Mouse (Mus musculus) midbrain, embryonic 16.5 days (tissue): ENCODE data around the gene Apex2. TPM values are rescaled to one million over a fixed set of nuclear protein-coding genes. Genes with fewer than 3 reads are reported as not detected.

Experiments used
- ATAC-seq: fragments of 200-750 bp; cut with Nextera tagmentation; 2 replicates; pipeline ENCODE4 v1.8.0; 2017; ENCODE audit warnings: moderate TSS enrichment
- H3K27ac ChIP-seq: fragments of 300-500 bp; sonication (generic); 2 replicates; pipeline ENCODE4 v1.5.1; 2014; ENCODE audit warnings: mild to moderate bottlenecking, low read length, mixed read lengths
- H3K27me3 ChIP-seq: fragments of 300-500 bp; sonication (generic); 2 replicates; pipeline ENCODE4 v1.6.1; 2014; ENCODE audit warnings: low read depth, low read length, mixed read lengths; ENCODE audit not compliant: control insufficient read depth, insufficient read depth
- H3K36me3 ChIP-seq: fragments of 300-500 bp; sonication (generic); 2 replicates; pipeline ENCODE4 v1.6.1; 2014; ENCODE audit warnings: mild to moderate bottlenecking, low read length, moderate library complexity, mixed read lengths; ENCODE audit not compliant: control insufficient read depth, insufficient read depth
- H3K4me1 ChIP-seq: fragments of 300-500 bp; sonication (generic); 2 replicates; pipeline ENCODE4 v1.6.1; 2014; ENCODE audit warnings: mild to moderate bottlenecking, low read length, mixed read lengths; ENCODE audit not compliant: control insufficient read depth, insufficient read depth
- H3K4me2 ChIP-seq: fragments of 300-500 bp; sonication (generic); 2 replicates; pipeline ENCODE4 v1.6.1; 2014; ENCODE audit warnings: mild to moderate bottlenecking, low read length, mixed read lengths
- H3K4me3 ChIP-seq: fragments of 300-500 bp; sonication (generic); 2 replicates; pipeline ENCODE4 v1.5.1; 2014; ENCODE audit warnings: low read depth, mild to moderate bottlenecking, low read length, moderate library complexity, mixed read lengths
- H3K9ac ChIP-seq: fragments of 300-500 bp; sonication (generic); 2 replicates; pipeline ENCODE4 v1.6.1; 2014; ENCODE audit warnings: low read depth, low read length, mixed read lengths
- H3K9me3 ChIP-seq: fragments of 300-500 bp; sonication (generic); replicated peaks from 2 replicates; pipeline ENCODE4 v1.6.1; 2014; ENCODE audit warnings: mild to moderate bottlenecking, low read length, mixed read lengths; ENCODE audit not compliant: control insufficient read depth, poor library complexity, severe bottlenecking
- WGBS: fragments of 180-500 bp; shearing (Covaris S2); extraction: QIAGEN DNeasy Blood & Tissue Kit; methylation state at CpG from one replicate; pipeline ENCODE4 v1.1.7; 2014; 5-methylcytosine and 5-hydroxymethylcytosine counted together
- polyA plus RNA-seq: library from polyadenylated mRNA; unstranded; fragments of >200 nt; fragmentation: Nextera tagmentation; extraction: Ambion mirVana; gene quantifications from 2 replicates; pipeline ENCODE4 v1.2.1, GENCODE M21; 2015

The Apex2 gene
- polyA plus RNA-seq, 1 experiment from 2014 or later = 17.6 TPM

DNA sequence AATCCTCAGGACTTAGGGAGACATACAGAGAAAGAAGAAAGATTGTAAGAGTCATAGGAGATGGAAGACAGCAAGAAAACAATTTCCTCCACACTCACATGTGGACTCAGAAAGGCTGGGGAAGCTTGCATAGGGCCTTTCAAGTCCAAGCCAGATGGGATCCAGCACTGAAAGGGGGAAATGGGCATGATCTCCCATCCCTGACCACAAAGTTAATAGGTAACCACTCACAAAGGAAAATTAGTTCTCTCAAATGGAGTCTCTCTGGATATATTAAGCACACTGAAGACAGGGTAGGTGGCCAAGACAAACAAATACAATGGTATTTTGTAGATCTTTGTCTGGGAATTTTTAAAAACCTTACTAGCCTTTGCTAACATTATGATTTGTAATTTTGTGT is 7.7 kb downstream of the Apex2 start:
- ATAC-seq = no peak
- H3K4me3 ChIP-seq = no peak overlapping the region
- H3K36me3 ChIP-seq = peaks cover 13% of the 10 kb centered on the region
- H3K4me1 ChIP-seq = peaks cover 2% of the 10 kb centered on the region; the same call in 1 of the 2 replicates
- no peak overlapping the region for H3K9ac ChIP-seq
- no peak overlapping the region for H3K27ac ChIP-seq
- H3K27me3 ChIP-seq = no peaks in the 10 kb centered on the region
- H3K4me2 ChIP-seq = no peak overlapping the region
- no peaks in the 10 kb centered on the region for H3K9me3 ChIP-seq

DNA sequence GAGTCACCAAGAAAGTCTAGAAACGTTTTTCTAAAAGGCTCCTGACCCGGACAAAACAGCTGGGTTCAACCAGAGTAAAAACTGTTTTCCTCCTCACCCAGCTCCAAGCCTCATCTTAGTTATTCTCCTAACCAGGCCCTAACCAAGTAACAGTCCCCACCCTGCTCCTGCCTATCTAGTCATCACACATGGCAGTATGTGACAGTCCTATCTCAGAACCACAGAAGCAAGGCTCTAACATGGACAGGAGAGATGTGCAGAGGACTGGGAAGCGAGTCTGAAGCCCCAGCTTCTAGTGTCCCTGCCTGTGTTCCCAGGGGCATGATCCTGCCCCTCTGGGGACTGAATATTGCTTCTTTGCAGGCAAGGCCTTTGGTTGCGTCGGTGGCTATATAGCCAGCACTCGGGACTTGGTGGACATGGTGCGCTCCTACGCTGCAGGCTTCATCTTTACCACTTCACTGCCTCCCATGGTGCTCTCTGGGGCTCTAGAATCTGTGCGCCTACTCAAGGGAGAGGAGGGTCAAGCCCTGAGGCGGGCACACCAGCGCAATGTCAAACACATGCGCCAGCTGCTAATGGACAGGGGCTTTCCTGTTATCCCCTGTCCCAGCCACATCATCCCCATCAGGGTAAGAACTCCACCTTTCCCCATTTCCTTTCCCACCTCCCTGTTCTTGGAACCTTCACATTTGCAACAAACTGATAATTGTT is 24.9 kb downstream of the Apex2 start:
- no peak overlapping the region for H3K4me2 ChIP-seq
- no peak overlapping the region for H3K4me3 ChIP-seq
- H3K9me3 ChIP-seq = no peaks in the 10 kb centered on the region
- no peaks in the 10 kb centered on the region for H3K4me1 ChIP-seq
- H3K9ac ChIP-seq = no peak overlapping the region
- no peak for ATAC-seq
- 89% methylated on average over 12 of the region's 12 CpGs for WGBS
- no peaks in the 10 kb centered on the region for H3K27me3 ChIP-seq
- H3K36me3 ChIP-seq = no peaks in the 10 kb centered on the region
- H3K27ac ChIP-seq = no peak overlapping the region

DNA sequence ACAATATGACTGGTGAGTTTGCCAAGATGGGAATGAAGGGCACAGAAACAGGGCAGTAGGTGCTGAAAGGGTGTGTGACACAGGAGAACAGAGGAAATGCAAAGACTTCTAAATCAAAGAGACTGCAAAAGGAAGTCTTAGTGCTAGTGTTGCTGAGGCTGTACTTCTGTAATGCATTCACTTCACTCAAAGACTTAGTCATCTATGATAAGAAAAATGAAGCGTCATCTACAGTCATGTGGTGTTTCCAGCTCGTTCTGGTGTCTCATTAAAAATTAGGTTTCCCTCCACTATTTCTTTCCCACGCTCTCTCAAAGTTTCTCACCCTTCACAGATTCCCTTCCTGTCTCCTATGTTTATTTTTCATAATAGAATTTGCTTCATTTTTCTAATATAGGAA is 35.6 kb downstream of the Apex2 start:
- Histone ChIP-seq H3K4me2 (no peak overlapping the region), H3K27ac (no peak overlapping the region), H3K9ac (no peak overlapping the region), H3K27me3 (no peaks in the 10 kb centered on the region), H3K4me1 (no peaks in the 10 kb centered on the region), H3K4me3 (no peak overlapping the region), H3K36me3 (peaks cover 2% of the 10 kb centered on the region; the same call in 1 of the 2 replicates), H3K9me3 (no peaks in the 10 kb centered on the region)
- WGBS = 88% methylated on average over 3 of the region's 3 CpGs
- no peak for ATAC-seq

DNA sequence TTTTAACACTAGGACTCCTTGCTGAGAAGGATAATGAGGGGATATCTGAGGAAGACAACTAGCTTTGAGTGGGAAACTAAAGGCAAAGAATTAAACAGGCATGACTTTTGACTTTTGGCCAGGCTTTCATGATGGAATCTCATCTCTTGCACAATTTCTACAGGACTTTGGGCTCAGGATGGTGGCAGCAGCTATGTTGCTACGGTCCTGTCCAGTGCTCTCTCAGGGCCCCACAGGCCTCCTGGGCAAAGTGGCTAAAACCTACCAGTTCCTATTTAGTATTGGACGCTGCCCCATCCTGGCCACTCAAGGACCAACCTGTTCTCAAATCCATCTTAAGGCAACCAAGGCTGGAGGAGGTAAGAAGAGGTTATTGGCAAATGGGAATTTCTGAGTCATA is 37.7 kb downstream of the Apex2 start:
- H3K4me1 ChIP-seq = no peaks in the 10 kb centered on the region
- H3K4me3 ChIP-seq = no peak overlapping the region
- H3K9ac ChIP-seq = no peak overlapping the region
- no peaks in the 10 kb centered on the region for H3K9me3 ChIP-seq
- ATAC-seq = no peak
- no peak overlapping the region for H3K27ac ChIP-seq
- H3K36me3 ChIP-seq = peaks cover 2% of the 10 kb centered on the region; the same call in 1 of the 2 replicates
- no peaks in the 10 kb centered on the region for H3K27me3 ChIP-seq
- no peak overlapping the region for H3K4me2 ChIP-seq
- 90% methylated on average over 2 of the region's 2 CpGs for WGBS

DNA sequence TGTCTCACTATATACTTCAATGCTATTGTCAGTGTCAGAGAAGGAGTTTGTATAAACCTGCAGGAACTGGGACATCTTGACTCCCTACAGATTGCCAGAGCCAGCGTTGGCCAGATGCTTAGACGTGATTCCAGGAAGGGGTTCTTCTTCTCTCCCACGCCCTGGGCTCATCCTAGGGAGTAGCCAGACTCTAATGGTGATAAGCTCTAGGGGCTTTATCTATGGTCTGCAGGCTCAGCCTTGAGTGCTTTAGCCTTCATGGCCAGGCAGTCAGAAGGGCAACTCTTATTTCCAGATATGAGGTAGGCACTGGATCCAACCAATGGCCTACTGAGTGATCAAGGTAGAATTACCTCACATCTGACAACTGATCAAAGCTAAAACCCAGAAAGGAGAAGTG is 40.0 kb downstream of the Apex2 start:
- peaks cover 2% of the 10 kb centered on the region; the same call in 1 of the 2 replicates for H3K36me3 ChIP-seq
- no peak for ATAC-seq
- WGBS = 86% methylated on average over 3 of the region's 3 CpGs
- no peaks in the 10 kb centered on the region for H3K4me1 ChIP-seq
- H3K9me3 ChIP-seq = no peaks in the 10 kb centered on the region
- H3K9ac ChIP-seq = no peak overlapping the region
- H3K4me3 ChIP-seq = no peak overlapping the region
- H3K4me2 ChIP-seq = no peak overlapping the region
- no peaks in the 10 kb centered on the region for H3K27me3 ChIP-seq
- H3K27ac ChIP-seq = no peak overlapping the region

DNA sequence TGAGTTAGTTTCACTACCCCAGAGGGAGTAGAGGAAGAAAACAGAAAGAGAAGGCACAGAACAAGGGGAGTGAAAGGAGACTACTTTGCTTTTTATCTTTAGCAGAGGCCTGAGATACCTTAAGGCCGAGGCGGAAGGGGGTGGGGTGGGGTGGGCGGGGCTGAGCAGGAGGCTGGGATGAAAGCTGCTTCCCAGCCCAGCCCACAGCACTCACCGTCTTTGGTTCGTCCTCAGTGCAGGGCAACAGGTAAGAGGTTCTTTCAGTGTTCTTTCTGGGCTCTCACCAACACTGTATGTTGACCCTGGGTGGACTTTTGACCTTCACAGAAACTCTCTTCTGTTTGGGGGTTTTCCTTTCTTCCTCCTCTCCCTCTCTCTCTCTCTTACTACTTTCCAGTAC is 42.4 kb downstream of the Apex2 start, which contains the start of gene Alas2:
Gene Alas2 (plus strand): TSS at position 137 of the 400 bp plus-strand sequence.
- Histone ChIP-seq H3K9ac (no peak within 1 kb of the TSS), H3K36me3 (peaks cover 2% of the 10 kb centered on the region; the same call in 1 of the 2 replicates), H3K4me2 (no peak within 1 kb of the TSS), H3K27ac (no peak within 1 kb of the TSS), H3K27me3 (no peaks in the 10 kb centered on the region), H3K4me3 (no peak within 1 kb of the TSS), H3K4me1 (no peaks in the 10 kb centered on the region), H3K9me3 (no peaks in the 10 kb centered on the region)
- no peak for ATAC-seq
- WGBS = 64% methylated on average over 5 of the region's 5 CpGs

DNA sequence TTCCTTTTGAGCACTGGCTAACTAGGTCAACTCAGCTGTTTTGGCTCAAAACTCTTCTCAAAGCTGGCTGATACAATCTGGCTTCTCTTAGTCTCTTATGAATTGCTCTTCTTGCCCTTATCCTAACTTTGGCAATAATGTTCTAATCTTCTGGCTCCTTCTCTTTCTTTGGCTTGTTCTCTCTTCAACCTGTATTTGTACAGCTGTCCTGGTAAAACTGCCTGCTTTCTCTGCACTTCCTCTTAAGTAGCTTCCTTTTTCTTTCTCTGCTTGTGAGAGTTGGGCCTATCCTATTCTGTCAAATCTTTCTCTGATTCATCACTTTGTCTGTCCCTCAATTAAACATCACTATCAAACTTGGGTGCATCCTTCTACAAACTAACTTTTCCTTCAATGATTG is 48.0 kb downstream of the Apex2 start:
- H3K36me3 ChIP-seq = no peaks in the 10 kb centered on the region
- H3K27me3 ChIP-seq = no peaks in the 10 kb centered on the region
- ATAC-seq = no peak
- no peak overlapping the region for H3K9ac ChIP-seq
- no peak overlapping the region for H3K4me3 ChIP-seq
- H3K9me3 ChIP-seq = no peaks in the 10 kb centered on the region
- H3K4me1 ChIP-seq = no peaks in the 10 kb centered on the region
- no peak overlapping the region for H3K27ac ChIP-seq
- no peak overlapping the region for H3K4me2 ChIP-seq

DNA sequence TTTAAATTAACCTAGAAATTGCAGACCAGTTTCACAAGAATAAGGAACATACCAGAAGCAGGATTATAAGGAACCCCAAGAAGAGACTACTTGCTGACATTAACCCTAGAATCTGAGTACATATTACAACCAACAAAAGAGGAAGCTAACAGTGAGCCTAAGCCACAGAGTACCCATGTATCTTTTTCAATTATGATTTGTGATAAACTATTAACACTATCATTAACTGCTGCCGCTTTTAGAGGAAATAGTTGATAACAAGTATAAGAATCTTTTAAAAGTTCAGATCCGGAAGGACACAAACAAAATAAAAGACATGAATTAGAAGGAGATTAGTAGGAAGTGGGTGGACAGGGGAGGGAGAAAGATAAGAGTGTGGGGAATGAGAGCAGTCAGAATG is 49.6 kb downstream of the Apex2 start:
- H3K9me3 ChIP-seq = no peaks in the 10 kb centered on the region
- H3K4me3 ChIP-seq = no peak overlapping the region
- no peak overlapping the region for H3K9ac ChIP-seq
- no peaks in the 10 kb centered on the region for H3K36me3 ChIP-seq
- H3K27me3 ChIP-seq = no peaks in the 10 kb centered on the region
- no peaks in the 10 kb centered on the region for H3K4me1 ChIP-seq
- H3K27ac ChIP-seq = no peak overlapping the region
- no peak overlapping the region for H3K4me2 ChIP-seq
- WGBS = 94% methylated on average over 2 of the region's 2 CpGs
- ATAC-seq = no peak

DNA sequence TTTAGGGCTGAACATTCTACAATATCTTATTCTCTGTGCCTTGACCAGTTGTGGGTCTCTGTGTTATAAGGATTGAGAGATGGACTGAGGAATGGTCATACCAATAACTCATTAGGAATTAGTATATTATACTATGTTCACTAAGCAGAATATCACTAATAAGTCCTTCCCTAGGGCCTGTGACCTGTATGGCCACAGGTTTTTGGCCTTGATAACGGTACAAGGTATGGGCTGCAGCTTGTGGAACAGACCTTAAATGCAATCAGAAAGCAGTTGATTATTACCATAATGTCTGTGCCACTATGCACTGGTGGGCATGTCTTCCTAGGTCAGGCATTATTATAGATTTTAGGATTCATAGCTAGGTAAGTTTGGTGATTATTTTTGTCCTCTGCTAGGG is 73.2 kb downstream of the Apex2 start:
- Histone ChIP-seq H3K27me3 (no peaks in the 10 kb centered on the region), H3K4me2 (no peak overlapping the region), H3K9me3 (no peaks in the 10 kb centered on the region), H3K36me3 (no peaks in the 10 kb centered on the region), H3K9ac (no peak overlapping the region), H3K4me3 (no peak overlapping the region), H3K4me1 (peaks cover under 1% of the 10 kb centered on the region), H3K27ac (no peak overlapping the region)
- 85% methylated on average over 1 of the region's 1 CpGs for WGBS
- ATAC-seq = no peak
